Mouse (Mus musculus) heart, postnatal 0 days (tissue): ENCODE measurements around the gene Rassf5.

Experiments used
- CTCF ChIP-seq: IDR thresholded peaks from 2 replicates; pipeline ENCODE4 v1.5.1; 2016; ENCODE audit warnings: antibody characterized with exemption, control low read depth, low read depth
- EP300 ChIP-seq: IDR thresholded peaks from 2 replicates; pipeline ENCODE4 v1.6.1; 2016; ENCODE audit warnings: antibody characterized with exemption, low read depth

- TF ChIP-seq CTCF, result no peak
- no peak for TF ChIP-seq EP300
These were observed 67.8 kb downstream of the Rassf5 start for GRCm38 (mm10) chr1:131177249-131177648.
